Mouse (Mus musculus): ENCODE measurements at regions not wholly inside any gene's neighbourhood (a gene's known extent, or its start where the extent isn't known, plus 50 kb on each side); places are given as distances from the start of the nearest gene placed in this dataset.

GRCm38 (mm10) chr9:52379031-52379430, 210.7 kb upstream of the Zc3h12c start:
- no peak for ATAC-seq (replicated peaks; ENCODE audit: poor library complexity)

- ATAC-seq (replicated peaks; ENCODE audit: poor library complexity), result no peak
Measured at GRCm38 (mm10) chr9:52377761-52378160, 209.4 kb upstream of the Zc3h12c start.

- ATAC-seq (replicated peaks; ENCODE audit: poor library complexity), result peak; percentile 37; the same call in 1 of the 2 replicates
Measured at GRCm38 (mm10) chr9:52376914-52377313, 208.5 kb upstream of the Zc3h12c start.

DNA sequence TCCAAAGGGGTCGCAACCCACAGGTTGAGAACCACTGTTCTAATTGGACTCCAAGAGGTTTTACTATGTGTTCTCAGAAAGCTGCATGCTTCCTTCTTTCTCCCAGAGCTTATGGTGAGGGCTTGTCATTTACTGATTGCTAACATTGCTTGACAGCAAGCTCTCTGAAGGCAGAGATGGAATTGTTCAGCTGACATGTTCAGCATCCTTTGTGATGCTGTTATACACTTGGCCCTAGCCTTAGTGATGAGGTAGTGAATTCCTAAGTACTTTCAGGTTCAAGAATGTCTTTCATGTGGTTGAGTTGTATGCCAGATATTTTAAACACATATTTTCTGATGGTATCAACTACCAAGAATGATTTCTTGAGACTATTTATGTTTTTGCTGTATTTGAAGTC, 202.9 kb upstream of the Zc3h12c start:
- no peak for ATAC-seq (replicated peaks; ENCODE audit: poor library complexity)

GRCm38 (mm10) chr9:52368911-52369310, 200.5 kb upstream of the Zc3h12c start:
- ATAC-seq (replicated peaks; ENCODE audit: poor library complexity), result no peak; the same call in 1 of the 2 replicates

- ATAC-seq (replicated peaks; ENCODE audit: poor library complexity), result peak; percentile 93
Measured at GRCm38 (mm10) chr9:52368080-52368479, 199.7 kb upstream of the Zc3h12c start.

GRCm38 (mm10) chr9:52366046-52366445, 197.7 kb upstream of the Zc3h12c start:
- ATAC-seq (replicated peaks; ENCODE audit: poor library complexity), result no peak

- peak; percentile 71 for ATAC-seq (replicated peaks; ENCODE audit: poor library complexity)
Measured at GRCm38 (mm10) chr9:52361599-52361998, 193.2 kb upstream of the Zc3h12c start.

- no peak for ATAC-seq (replicated peaks; ENCODE audit: poor library complexity)
Measured at GRCm38 (mm10) chr9:52359416-52359815, 191.0 kb upstream of the Zc3h12c start.

DNA sequence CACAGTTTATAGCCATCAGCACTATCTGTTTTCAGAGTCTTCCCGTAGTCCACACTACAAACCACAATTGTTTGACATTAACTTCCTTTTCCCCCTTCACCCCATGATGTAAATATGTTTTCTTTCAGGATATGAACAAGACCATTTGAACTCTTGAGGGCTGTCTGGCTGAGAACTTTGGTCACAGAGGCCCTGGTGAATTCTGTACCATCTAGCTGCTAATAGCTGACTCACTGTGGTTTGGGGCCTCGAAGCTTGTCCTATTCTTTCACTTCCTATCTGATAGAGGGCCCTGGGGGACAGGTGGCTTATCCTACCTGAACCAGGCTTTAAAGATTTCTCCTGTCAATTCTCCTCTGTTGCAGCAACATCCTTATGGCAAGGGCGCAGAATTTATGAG, 188.2 kb upstream of the Zc3h12c start:
- peak; percentile 89 for ATAC-seq (replicated peaks; ENCODE audit: poor library complexity)

DNA sequence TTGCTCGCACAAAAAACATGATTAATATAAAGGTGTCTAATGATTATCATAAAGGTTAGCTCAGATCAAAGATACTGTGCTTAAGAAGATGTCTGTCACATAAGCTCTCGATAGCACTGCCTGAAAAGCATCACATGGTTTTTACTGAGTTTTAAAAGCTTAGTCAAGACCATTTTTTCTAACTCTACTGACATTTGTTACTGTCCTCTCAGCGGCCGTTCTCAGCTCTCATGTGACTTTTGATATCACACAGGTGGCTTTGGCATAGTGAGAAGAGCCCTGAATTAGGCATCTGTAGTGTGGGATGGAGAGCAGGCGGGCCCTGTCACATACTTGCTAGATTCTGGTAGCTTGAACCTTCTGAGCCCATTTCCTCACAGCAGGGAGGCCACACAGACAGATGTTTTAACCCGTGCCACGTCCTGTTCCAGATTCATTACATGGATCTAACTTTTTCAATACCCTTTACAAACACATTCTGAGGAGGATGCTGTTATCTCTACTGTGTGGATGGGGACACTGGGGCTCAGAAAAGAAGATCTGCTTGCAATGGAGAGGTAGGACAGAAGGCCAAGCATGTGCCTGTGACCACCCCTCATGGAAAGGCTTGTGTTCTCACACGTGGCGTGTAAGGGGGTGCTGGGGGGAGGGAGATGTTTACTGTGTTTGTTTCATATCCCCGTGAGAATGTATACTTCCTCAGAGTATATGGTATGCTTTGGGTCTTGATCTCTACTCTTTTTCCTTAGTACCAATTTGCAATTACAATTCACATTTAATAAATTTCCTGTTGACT, 187.0 kb upstream of the Zc3h12c start:
- ATAC-seq (replicated peaks; ENCODE audit: poor library complexity), result no peak

- ATAC-seq (replicated peaks; ENCODE audit: poor library complexity), result no peak
Measured at GRCm38 (mm10) chr9:52348536-52349527, 180.5 kb upstream of the Zc3h12c start.

DNA sequence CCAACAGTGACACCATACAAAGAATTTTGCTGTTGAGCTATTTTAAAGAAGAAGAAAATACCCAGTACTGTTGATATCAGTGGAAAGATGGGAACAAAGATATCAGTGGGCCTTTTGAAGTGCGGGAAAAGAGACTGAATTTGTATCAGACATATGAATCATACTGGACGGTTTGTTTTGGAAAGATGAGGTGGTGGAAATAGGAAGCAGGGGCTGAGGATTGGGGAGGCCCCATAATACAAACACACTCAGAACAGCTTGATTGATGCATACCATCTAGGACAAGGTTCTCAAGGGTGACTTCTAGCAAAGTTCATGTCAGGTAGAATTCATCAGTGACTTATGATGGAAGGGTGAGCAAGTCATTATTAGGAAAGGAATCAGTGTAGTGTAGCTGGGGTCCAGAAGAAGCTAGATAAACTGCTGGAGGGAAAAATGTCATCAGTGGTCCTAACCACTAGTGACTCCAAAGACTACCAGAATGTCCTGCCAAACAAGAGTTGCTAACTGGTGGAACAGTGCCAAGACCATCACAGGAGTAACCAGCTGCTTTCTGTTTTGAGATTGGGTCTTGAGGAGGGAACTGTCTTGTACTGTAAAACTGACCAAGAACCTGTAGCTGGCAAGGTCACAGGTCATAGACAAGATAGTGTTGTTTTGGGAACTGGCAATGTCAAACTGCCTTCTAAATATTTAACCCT, 176.0 kb upstream of the Zc3h12c start:
- no peak for ATAC-seq (replicated peaks; ENCODE audit: poor library complexity)

GRCm38 (mm10) chr9:52341029-52341428, 172.7 kb upstream of the Zc3h12c start:
- no peak for ATAC-seq (replicated peaks; ENCODE audit: poor library complexity)

GRCm38 (mm10) chr9:52337786-52338322, 169.5 kb upstream of the Zc3h12c start:
- ATAC-seq (replicated peaks; ENCODE audit: poor library complexity), result no peak

- no peak for ATAC-seq (replicated peaks; ENCODE audit: poor library complexity)
Measured at GRCm38 (mm10) chr9:52334767-52335166, 166.4 kb upstream of the Zc3h12c start.

- no peak for ATAC-seq (replicated peaks; ENCODE audit: poor library complexity)
Measured at GRCm38 (mm10) chr9:52333884-52334283, 165.5 kb upstream of the Zc3h12c start.

DNA sequence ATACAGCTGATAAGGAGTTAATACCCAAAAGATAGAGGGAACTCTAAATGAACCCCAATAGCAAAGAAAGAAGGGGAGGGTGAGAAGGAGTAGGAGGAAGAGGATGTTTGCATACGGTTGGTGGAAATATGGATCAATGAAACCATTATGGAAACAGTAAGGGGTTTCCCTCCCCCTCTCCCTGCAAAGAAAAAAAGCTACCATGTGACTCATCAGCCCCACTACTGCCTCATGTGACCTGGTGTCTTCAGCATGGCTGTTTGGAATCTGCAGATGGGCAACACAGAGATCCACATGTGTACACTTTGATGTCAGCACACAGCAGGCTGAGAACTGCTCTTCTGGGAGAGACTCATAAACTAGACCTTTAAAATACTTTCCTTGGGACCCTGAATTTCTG, 163.4 kb upstream of the Zc3h12c start:
- no peak for ATAC-seq (replicated peaks; ENCODE audit: poor library complexity)

GRCm38 (mm10) chr9:52330652-52331051, 162.3 kb upstream of the Zc3h12c start:
- ATAC-seq (replicated peaks; ENCODE audit: poor library complexity), result peak; percentile 44; the same call in 1 of the 2 replicates

GRCm38 (mm10) chr9:52324347-52324746, 156.0 kb upstream of the Zc3h12c start:
- ATAC-seq (replicated peaks; ENCODE audit: poor library complexity), result peak; percentile 61

GRCm38 (mm10) chr9:52323757-52324156, 155.4 kb upstream of the Zc3h12c start:
- ATAC-seq (replicated peaks; ENCODE audit: poor library complexity), result peak; percentile 31; the same call in 1 of the 2 replicates
